Mouse (Mus musculus) thymus, adult 2 months (tissue): ENCODE measurements at regions not wholly inside any gene's neighbourhood (a gene's known extent, or its start where the extent isn't known, plus 50 kb on each side); places are given as distances from the start of the nearest gene placed in this dataset.

ENCODE experiments used
- CTCF ChIP-seq: fragments of 200-500 bp; IDR thresholded peaks from 2 replicates; pipeline ENCODE4 v1.5.1; 2012; ENCODE audit warnings: mild to moderate bottlenecking, control low read depth, low read length, moderate library complexity, borderline replicate concordance; ENCODE audit not compliant: control insufficient read depth, poor library complexity, insufficient read depth; ENCODE audit errors: extremely low read depth
- POLR2A ChIP-seq: fragments of 200-500 bp; IDR thresholded peaks from 2 replicates; pipeline ENCODE4 v1.6.1; 2012; ENCODE audit warnings: mild to moderate bottlenecking, low read length, control low read depth, moderate library complexity; ENCODE audit not compliant: control insufficient read depth, poor library complexity, insufficient read depth; ENCODE audit errors: extremely low read depth

- TF ChIP-seq POLR2A (no peak), CTCF (no peak)
Observed at GRCm38 (mm10) chr11:113087084-113087483, 305.1 kb downstream of the Sox9 start.
